Mouse (Mus musculus) embryonic fibroblast, embryonic 13.5 days (primary cell): ENCODE measurements at regions not wholly inside any gene's neighbourhood (a gene's known extent, or its start where the extent isn't known, plus 50 kb on each side); places are given as distances from the start of the nearest gene placed in this dataset.

Experiments used
- CTCF ChIP-seq: IDR thresholded peaks from 2 replicates; pipeline ENCODE4 v1.5.1; 2011; ENCODE audit warnings: mild to moderate bottlenecking, control low read depth, low read length, moderate library complexity, borderline replicate concordance; ENCODE audit not compliant: insufficient read depth
- POLR2A ChIP-seq: IDR thresholded peaks from 2 replicates; pipeline ENCODE4 v1.6.1; 2011; ENCODE audit warnings: low read depth, mild to moderate bottlenecking, control low read depth, low read length, moderate library complexity

DNA sequence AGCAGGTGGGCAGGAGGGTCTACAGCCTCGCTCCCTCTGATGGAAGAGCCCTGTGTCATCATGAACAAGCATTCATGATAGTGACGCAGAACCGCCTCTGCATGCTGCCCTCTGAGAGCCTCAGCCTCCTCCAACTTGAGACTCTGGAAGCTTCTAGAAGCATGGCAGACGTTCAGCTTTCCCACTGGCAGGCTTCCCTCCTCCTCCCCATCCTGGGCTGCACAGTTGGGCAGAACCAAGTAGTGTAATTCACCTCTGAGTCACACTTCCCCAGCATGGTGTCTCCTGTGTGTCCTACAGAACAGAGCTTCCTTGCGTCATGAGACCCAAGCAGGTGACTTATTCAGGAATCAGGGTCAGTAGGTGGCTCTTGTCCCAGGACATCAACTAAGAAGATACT, 271.3 kb upstream of the Zmiz1 start:
- TF ChIP-seq CTCF (no peak), POLR2A (no peak)
